Mouse (Mus musculus) adrenal gland, postnatal 10 days (tissue): ENCODE data around the gene Ifit1bl1. TPM values are rescaled to one million over a fixed set of nuclear protein-coding genes. Genes with fewer than 3 reads are reported as not detected.
"Not testable (repeated sequence)": the region's sequence is repeated elsewhere in the genome, so short reads cannot be mapped to it uniquely, and the experiment has no call there.

Experiments
- DNase-seq: peaks from one replicate; pipeline ENCODE4 v3.0.0; 2021; ENCODE audit warnings: mixed read lengths
- total RNA-seq, 2 experiments: library from RNA; stranded (reverse); gene quantifications; 2 replicates each; pipeline ENCODE4 v1.2.3; 2021

Gene Ifit1bl1
- total RNA-seq, 2 experiments from 2014 or later = 0.15 to 0.30 TPM

DNA sequence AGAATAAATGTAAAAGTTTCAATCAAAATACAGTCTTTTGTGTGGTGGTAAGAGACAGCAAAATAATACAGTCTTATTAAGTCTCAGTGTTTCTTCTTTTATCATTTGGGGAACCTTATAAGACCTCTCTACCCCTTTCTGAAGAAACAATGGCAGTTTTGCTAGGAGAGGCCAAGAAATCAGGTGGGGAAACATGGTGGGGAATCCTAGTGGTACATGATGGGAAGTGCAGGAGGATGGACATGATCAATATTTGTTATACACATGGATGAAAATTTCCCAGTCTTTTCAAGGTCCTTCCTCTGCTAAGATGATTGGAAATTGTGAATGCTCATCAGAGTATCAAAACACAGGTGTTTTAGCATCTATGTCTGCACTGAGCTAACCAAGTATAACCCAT lies 12.8 kb downstream of the Ifit1bl1 start:
- DNase-seq = no peak

DNA sequence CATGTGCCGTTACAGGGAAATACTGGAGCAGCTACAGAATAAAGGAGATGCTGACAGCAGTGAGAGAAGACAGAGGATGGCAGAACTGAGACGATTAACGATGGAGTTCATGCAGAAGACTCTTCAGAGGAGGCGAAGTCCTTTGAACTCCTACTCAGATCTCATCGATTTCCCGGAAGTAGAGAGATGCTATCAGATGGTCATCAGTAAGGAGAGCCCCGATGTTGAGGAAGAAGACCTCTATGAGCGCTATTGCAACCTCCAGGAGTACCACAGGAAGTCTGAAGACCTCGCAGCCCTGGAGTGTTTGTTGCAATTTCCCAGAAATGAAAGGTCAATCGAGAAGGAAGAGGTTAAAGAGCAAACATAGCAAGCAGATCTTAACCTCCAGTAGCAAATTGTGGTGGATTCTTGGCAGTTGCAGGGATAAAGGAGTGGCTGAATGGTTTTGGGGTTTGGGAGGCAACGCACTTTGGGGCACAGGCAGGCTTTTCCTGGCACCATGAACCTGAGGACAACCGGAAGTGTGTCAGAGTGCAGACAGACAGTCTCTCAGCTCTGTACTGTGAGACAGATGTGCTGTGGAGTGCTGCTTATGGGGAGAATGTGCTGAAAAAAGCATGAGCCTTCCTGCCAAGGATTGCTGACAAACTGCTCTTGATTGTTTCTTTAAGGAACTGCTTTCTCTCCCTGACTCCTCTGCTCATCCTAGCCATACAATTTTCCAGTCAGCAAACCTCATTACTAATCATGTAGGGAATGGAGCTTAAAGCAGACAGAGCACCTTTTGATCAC lies 13.7 kb downstream of the Ifit1bl1 start:
- DNase-seq = not testable (repeated sequence)

DNA sequence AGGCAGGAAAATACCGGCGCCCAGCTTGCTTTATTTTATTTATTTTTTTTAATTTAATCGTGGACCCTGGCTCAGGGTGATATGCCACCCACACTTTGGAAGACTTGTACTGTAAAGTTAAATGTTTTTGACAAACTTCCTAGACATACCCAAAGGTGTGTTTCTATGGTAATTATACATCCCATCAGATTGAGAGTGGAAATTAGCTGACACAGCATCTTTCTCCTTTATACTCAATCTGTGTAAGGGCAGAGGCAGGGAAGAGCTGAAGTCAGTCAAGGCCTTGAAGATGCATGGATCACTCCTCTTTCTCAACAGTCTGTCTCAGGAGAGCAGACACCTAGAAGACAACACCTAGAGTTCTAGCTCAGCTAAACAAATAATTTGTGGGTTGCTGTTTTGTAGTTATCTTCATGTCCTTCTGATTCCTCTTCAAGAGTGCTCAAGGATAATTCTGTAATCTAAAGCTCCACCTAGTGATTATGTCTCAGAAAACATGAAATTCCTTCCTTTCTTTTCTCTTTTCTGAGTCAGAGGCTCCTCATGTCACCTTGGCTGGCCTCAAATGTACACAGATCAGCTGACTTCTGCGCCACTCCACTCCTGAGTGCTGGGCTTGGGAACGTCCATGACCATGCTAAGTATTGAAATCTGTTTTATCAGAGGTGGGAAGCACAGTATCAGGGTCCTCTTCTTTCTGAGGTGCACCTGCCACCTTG lies 15.9 kb downstream of the Ifit1bl1 start:
- not testable (repeated sequence) for DNase-seq

DNA sequence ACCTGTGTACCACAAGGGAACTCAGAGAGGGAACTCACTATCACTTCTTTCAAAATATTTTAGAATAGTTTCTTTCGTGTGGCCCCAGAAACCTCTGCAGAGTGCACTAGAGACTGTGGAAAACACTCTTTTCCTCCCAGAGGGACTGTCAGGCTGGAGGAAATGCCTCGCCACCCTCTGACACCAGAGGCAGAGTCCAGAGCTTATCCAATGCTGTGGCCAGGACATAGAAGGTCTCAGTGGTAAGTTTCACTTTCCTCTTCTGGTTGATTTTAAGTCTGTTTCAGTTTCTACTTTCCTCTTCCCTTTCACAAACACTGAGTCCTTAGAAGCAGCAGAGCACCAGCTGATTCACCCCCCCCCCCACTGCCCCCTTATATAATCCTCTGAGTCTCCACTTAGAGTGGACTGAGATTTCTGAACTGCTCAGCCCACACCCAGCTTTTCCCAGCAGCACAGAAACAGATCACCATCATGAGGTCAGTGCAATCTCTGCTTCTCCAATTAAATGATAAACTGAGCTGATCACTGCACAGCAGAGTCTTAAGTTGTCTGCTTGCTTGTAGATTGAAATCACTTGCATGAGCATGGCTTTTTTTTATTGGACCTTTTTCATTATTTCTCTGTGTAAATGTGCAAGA lies 18.5 kb downstream of the Ifit1bl1 start, which contains the start of gene Ifit3:
Gene Ifit3, plus strand, starts transcription at position 406 of the 641 bp plus-strand sequence.
- DNase-seq = not testable (repeated sequence)

DNA sequence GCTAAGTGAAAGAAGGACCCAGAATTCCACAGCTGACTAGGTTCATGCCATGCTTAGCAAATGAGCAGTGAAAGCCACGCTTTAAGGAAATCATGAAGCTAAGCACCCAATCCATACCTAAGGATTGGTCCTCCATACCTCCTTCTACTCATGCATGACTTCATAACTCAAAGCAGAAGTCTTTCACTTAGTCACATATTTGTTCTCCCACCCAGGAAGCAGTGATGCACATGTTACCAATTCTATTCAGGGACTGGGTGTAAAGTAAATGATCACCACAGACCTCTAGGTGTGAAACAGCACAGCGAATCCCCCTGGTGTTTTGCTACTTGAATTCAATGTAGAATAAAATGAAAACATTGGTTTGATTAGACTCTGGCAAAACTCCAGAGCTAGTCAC lies 19.1 kb downstream of the Ifit1bl1 start:
- not testable (repeated sequence) for DNase-seq

DNA sequence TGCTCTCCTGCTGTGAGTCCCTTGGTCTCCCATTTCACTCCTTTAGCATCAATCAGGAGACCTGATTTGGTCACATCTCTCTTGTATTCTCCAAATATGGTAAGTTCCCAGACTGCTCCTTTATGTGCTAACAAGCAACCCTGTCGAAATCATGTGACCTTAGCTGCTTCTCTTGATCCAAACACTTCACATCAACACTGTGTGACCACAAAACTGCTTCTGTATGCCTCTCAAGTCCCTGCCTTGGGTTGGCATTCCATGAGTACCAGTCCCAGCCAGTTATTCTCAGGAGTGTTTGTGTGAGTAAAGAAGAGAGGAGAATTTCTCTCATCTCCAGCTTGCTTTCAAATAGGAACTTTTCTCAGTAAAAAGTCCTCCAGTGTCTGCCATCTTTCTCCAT lies 24.6 kb downstream of the Ifit1bl1 start:
- DNase-seq = no peak

DNA sequence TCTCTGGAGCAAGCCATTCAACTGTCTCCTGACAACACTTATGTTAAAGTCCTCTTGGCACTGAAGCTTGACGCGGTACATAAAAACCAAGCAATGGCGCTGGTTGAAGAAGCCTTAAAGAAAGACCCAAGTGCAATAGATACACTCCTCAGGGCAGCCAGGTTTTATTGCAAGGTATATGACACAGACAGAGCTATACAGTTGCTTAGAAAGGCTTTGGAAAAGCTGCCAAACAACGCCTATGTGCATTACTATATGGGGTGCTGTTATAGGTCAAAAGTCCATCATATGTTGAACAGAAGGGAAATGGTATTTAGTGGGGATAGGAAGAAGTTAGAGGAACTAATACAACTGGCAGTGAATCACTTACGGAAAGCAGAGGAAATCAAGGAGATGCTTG lies 28.1 kb downstream of the Ifit1bl1 start:
- DNase-seq = no peak

DNA sequence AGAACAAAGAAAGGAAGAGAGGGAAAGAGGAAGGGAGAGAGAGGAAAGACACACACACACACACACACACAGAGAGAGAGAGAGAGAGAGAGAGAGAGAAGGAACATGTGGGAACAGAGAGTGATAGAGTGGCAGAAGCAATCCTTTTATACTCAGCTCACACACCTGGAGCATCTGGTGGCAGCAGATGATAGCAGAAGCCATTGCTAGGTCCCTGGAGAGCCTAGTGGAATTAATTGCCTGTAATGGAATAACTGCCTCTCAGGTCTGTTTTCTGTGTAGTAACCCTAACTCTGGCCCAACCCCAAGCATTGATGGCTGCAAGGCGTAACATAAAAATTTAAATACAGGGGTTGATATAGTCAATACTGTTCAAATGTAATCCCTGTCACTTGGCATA lies 30.7 kb downstream of the Ifit1bl1 start:
- no peak for DNase-seq

DNA sequence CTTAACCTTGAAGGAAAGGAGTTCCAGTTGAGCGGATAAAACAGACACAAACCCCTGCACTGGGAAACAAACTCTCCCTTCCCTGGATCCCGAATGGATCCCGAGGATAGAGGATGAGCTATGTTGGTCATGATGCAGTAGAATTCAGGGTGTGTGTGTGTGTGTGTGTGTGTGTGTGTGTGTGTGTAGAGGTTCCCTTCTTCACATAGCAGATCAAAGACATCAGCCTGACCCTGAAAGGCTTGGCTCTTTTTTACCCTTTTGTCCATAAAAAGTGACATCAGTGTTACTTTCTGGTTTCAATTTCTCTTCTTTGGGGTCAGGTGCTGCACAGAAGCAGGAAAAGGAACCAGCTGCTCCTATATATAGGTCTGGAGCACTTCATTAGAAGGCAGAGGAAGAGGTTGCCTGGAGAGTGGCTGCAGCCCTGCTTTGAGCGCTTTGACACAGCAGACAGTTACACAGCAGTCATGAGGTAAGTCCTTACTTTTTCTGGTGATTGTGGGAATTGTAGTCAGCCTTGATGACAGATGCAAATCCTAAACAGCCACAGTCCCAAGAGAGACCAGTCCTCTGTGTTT lies 31.8 kb downstream of the Ifit1bl1 start:
- no peak for DNase-seq

DNA sequence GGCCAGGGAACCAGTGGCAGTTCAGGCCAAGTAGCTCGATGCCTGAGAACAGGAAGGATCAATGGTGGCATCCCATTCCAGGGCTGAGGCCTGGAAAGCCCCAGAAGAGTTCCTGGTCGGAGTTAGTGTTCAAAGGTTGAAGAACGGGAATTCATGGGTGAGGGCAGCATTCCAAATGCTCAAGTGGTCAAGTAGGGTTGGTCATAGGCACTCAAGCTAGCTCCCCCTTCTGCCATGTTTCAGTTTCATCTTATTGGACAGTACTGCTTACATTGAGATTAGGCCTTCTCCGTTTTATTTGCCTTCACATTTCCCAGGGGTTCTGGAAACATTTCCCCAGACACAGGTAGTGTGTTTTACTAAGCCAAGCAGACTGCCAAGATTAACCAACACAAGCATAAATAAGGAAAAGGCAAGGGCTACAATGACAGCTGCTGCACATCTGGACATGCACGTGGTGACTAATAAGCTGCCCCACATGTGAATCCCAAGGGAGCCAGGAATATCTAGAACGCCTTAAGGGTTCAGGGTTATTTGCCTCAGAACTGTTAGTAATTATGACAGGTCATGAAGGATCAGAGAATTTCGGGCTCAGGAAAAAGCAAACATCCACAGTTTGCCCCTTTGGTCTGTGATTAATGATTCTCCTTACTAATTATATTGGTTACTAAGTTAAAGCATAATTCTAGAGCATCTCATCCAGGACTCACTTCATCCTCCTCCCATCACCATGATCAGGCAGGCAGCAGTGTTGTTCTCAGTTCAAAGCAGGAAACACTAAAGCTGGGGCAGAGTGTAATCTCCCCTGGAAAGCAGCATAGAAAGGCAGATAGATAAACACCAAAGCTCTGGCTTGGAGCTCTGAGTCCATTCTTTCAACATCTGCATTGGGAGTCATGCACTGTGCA lies 32.5 kb downstream of the Ifit1bl1 start:
- DNase-seq = no peak

DNA sequence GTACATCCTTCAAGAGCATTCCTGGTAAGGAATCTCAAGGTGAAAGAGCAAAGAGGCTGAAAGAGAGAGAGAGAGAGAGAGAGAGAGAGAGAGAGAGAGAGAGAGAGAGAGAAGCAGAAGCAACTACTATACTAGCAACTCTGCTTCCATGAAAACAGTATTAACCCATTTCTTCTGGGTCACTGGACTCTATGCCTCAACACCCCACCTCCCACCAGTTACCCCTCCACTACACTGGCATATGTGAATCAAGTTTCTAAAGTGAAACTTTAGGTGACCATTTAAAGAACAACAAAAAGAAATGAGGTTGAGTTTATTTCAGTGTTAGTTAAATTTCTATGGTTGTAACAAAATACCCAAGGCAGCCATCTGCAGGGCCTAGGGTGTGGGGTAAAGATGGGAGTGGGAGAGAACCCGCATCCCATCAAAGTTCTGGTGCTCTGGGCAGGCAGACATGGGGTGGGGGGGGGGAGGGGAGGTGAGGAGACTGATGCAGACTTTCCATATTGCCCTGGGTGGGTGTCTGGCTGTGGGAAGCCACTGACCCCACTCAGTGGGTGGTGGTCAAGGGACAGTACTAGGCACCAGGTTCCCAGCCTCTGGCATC lies 35.5 kb downstream of the Ifit1bl1 start:
- DNase-seq = no peak

DNA sequence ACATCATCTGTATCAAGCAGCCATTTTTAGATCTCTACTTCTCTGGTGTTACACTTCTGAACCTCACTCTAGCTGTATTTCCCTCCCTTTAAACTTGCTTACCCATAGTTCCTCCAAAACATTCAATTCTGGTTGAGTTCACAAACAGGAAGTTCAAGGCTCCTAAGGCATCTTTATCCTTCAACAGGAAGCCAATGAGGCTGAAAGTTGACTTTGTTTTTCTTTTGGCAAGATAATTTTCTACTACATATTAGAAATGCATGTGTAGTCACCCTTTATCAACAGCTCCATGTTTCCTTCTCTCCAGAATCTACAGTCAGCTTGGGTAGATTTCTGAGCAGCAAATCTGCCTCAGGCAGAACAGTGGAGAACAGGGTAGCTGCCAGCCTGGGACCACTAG lies 39.2 kb downstream of the Ifit1bl1 start:
- no peak for DNase-seq

DNA sequence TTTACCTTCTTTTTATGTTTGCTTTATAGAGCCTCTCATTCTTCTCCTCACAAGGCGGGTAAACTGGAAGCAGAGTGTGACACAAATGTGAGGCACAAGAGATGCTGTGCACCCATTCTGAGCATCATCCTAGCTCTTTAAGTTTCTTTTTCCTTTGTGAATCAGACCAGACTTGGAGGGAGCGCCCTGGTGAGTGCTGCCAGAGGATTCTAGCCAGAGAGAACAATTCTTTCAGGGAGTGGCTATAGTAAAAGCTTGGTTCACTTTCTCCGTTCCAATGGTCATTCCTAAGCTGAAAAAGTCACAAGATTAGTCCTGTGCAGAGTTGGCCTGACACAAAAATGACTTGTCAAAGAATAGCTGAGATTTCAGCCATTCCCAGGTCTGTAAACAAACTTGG lies 45.1 kb downstream of the Ifit1bl1 start:
- no peak for DNase-seq

DNA sequence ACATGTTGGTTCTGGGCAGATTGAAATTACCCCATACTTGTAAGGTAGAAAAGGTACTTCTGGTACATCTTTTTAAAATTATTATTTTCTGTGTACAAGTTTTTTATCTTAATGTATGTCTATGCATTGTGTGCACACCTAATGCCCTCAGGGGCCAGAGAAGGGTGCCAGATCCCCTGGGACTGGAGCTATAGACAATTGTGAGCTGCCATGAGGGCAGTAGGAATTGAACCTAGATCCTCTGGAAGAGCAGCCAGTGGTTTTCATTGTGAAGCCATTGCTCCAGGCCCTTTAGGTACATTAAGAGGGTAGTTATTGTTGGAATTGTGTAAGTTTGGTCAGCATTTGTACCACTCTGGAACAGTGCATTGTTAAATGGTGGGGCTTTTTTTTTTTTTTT lies 47.7 kb downstream of the Ifit1bl1 start:
- DNase-seq = no peak

DNA sequence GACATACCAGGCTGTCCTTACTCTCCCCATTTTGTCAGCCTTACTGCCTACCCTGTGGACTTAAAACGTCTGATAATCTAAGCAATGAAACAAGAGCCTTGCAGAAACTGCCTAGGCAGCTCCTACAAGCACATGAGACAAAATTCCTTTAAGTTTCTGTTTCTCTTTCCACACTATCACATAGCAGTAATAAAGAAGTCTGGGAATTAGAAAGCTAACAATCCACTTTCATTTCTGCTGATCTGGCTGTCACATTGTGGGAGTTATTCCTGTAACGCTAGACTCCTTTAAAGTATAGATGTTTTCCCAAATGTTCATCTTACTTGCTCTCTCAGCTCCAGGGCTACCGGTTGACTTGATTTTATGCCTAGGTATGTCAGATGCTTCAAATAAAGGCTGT lies 48.2 kb downstream of the Ifit1bl1 start:
- no peak for DNase-seq

DNA sequence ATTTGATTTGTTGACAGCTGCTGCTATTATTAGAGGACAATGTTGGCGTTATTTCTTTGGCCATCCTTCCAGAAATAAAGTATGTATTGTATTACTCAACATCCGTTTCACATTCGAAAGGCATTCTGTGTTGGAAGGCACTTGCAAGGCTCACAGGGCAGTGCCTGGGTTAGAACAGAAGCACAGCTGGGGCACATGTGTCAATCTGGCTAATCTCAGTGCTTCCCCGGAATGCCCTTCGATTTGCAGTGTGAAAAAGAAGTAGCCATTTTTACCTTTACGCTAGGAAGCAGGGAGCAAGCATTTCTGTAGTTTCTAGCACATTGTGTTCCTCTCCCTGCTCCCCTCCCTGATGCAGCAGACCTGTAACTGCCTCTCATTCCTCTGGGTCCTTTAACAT lies 48.7 kb downstream of the Ifit1bl1 start:
- no peak for DNase-seq

DNA sequence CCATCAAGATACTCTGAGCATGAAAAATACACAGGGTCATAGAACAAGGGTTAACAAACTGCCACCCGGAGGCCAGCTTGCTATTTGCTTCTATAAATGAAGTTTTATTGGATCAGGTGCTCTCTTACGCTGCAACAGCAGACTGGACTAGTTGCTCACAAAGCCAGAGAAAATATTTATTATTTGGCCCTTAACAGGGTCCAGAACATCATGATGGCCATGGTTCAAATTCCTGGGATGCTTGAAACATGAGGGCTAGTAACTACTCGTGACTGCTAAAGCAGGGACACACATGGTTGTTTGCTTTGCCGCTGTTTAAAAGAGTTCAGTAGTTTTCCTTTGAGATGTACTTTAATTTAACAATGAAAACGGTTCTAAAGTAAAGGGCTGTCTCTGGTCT lies 49.8 kb downstream of the Ifit1bl1 start:
- DNase-seq = no peak

DNA sequence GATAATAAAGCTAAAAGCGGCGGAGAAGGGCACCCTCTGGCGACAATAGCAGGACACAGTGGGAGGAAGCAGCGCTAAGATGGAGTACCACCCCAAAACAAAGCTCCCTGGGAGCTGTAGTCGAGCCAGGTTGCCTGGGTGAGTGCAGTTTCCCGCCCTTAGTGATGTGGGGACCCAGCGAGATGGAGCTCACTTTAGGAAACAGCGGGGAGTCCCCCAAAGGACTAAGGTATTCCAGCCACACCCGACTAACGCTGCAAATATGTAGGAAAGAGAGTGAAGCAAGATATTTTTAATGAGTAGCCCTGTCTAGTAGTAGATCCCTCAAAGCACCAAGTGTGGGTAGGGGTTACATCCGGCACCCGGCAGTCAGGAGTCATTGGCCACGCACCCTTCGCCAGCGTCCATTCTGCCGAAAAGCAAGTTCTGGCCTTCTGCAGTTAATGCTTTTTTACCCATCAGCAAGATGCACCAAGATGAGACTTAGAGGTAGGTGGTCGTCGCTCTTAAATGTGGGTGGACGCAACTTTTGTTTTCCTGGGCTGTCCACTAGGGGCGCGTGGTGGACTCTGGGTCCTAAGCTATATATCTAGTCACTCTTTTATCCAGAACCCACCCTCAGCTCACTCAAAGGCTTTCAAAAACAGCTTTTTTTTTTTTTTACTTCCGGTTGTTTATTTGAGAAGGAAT lies 51.1 kb downstream of the Ifit1bl1 start, which contains the start of gene Ifit2:
Gene Ifit2, plus strand, starts transcription at position 161 of the 690 bp plus-strand sequence.
- peak; percentile 74 for DNase-seq

DNA sequence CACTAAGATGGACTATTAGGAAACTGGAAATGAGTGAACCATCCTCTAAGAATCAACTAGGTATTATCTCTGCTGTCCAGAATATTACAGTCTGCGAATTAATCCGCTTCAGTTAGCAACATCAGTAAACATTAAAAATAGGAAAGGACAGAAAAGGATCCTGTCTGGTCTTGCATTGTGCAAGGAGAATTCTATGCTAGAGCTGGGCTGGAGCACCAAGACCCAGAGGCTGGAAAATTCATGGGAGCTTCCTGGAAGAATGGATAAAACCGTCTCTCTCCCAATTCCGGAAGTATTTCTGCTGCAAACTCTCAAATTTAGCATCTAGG lies 51.6 kb downstream of the Ifit1bl1 start:
- no peak for DNase-seq

DNA sequence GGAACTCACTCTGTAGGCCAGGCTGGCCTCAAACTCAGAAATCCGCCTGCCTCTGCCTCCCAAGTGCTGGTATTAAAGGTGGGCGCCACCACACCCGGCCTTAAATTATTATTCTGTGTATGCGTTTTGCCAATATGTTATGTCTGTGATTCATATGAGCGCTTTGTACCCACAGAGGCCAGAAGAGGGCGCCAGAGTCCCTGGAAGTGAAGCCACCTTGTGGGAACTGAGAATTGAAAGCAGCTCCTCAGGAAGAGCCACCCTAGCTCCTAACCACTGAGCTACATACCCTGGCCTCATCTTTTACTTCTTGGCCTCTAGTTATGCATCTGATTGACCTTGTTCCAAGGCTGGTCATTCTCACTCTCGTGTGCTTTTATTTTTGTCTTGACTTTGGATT lies 53.8 kb downstream of the Ifit1bl1 start:
- DNase-seq = peak; percentile 89

DNA sequence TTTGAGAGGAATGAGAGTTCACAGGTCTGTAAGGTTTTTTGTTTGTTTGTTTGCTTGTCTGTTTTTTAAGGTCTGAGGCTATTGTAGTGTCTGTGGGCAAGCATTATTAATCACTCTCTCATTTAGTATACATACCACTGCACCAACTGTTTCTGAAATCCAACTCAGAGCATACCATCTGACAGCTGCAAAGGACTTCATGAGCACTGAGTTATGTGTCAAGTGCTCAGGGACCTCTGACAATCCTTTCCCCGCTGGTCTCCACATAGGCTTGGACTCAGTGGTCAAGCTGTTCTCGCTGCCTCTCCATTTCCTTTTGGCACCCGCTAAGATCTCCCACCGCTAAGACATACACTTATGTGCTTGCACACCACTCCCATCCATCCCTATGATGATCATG lies 55.5 kb downstream of the Ifit1bl1 start:
- no peak for DNase-seq
